Mouse (Mus musculus) midbrain, embryonic 12.5 days (tissue): Measurements from ENCODE around the gene Stx5a. TPM values are rescaled to one million over a fixed set of nuclear protein-coding genes. Genes with fewer than 3 reads are reported as not detected.
A peak's percentile ranks its signal among the peaks of the same experiment; 100 is the strongest.
"Not testable (repeated sequence)": the region's sequence is repeated elsewhere in the genome, so short reads cannot be mapped to it uniquely, and the experiment has no call there.

Source experiments
- ATAC-seq: fragments of 200-750 bp; cut with Nextera tagmentation; 2 replicates; pipeline ENCODE4 v1.8.0; 2017; ENCODE audit warnings: low read depth, moderate TSS enrichment, moderate library complexity; ENCODE audit not compliant: low FRiP score
- H3K27ac ChIP-seq: fragments of 300-500 bp; sonication (generic); replicated peaks from 2 replicates; pipeline ENCODE4 v1.5.1; 2016; ENCODE audit warnings: mild to moderate bottlenecking
- H3K27me3 ChIP-seq: fragments of 300-500 bp; sonication (generic); 2 replicates; pipeline ENCODE4 v1.6.1; 2016; ENCODE audit warnings: mild to moderate bottlenecking
- H3K36me3 ChIP-seq: fragments of 300-500 bp; sonication (generic); 2 replicates; pipeline ENCODE4 v1.6.1; 2016
- H3K4me1 ChIP-seq: fragments of 300-500 bp; sonication (generic); 2 replicates; pipeline ENCODE4 v1.6.1; 2016
- H3K4me2 ChIP-seq: fragments of 300-500 bp; sonication (generic); replicated peaks from 2 replicates; pipeline ENCODE4 v1.6.1; 2016; ENCODE audit warnings: mild to moderate bottlenecking, moderate library complexity
- H3K4me3 ChIP-seq: fragments of 300-500 bp; sonication (generic); 2 replicates; pipeline ENCODE4 v1.5.1; 2016; ENCODE audit warnings: mild to moderate bottlenecking
- H3K9ac ChIP-seq: fragments of 300-500 bp; sonication (generic); replicated peaks from 2 replicates; pipeline ENCODE4 v1.6.1; 2016; ENCODE audit warnings: mild to moderate bottlenecking, moderate library complexity
- H3K9me3 ChIP-seq: fragments of 300-500 bp; sonication (generic); 2 replicates; pipeline ENCODE4 v1.6.1; 2016; ENCODE audit warnings: mild to moderate bottlenecking
- WGBS: fragments of 180-500 bp; shearing (Covaris S2); methylation state at CpG from one replicate; pipeline ENCODE4 v1.1.7; 2016; 5-methylcytosine and 5-hydroxymethylcytosine counted together
- polyA plus RNA-seq: library from polyadenylated mRNA; unstranded; fragments of >200 nt; fragmentation: Nextera tagmentation; extraction: Ambion mirVana; gene quantifications from 2 replicates; pipeline ENCODE4 v1.2.1, GENCODE M21; 2016

Stx5a gene
- polyA plus RNA-seq, 1 experiment from 2014 or later: 127 TPM

GRCm38 (mm10) chr19:8711506-8711905 is 29.7 kb upstream of the Stx5a start:
- Histone ChIP-seq H3K9ac (peak overlapping the region; percentile 34; the same call in 1 of the 2 replicates), H3K27me3 (no peaks in the 10 kb centered on the region), H3K4me2 (peak overlapping the region; percentile 73), H3K9me3 (no peaks in the 10 kb centered on the region), H3K36me3 (peaks cover 50% of the 10 kb centered on the region), H3K27ac (no peak overlapping the region), H3K4me1 (peaks cover 26% of the 10 kb centered on the region), H3K4me3 (peak overlapping the region; percentile 61)
- WGBS: 86% methylated on average over 4 of the region's 4 CpGs
- no peak for ATAC-seq

- Histone ChIP-seq H3K4me3 (peak overlapping the region; percentile 61), H3K4me2 (peak overlapping the region; percentile 73), H3K9ac (peak overlapping the region; percentile 78), H3K9me3 (no peaks in the 10 kb centered on the region), H3K36me3 (peaks cover 45% of the 10 kb centered on the region), H3K27me3 (no peaks in the 10 kb centered on the region), H3K27ac (peak overlapping the region; percentile 86), H3K4me1 (peaks cover 26% of the 10 kb centered on the region)
- ATAC-seq: no peak
- WGBS: 67% methylated on average over 10 of the region's 10 CpGs
Measured at GRCm38 (mm10) chr19:8711949-8712869, 29.0 kb upstream of the Stx5a start.

GRCm38 (mm10) chr19:8712870-8713305 is 28.3 kb upstream of the Stx5a start:
- Histone ChIP-seq H3K27me3 (no peaks in the 10 kb centered on the region), H3K36me3 (peaks cover 38% of the 10 kb centered on the region), H3K9me3 (no peaks in the 10 kb centered on the region), H3K9ac (peak overlapping the region; percentile 78), H3K4me2 (peak overlapping the region; percentile 73), H3K4me3 (peak overlapping the region; percentile 61), H3K4me1 (peaks cover 26% of the 10 kb centered on the region), H3K27ac (peak overlapping the region; percentile 86)
- WGBS: under 1% methylated on average over 13 of the region's 13 CpGs
- ATAC-seq: peak; percentile 83

- peak; percentile 95 for ATAC-seq
Measured at GRCm38 (mm10) chr19:8713306-8713996, 27.8 kb upstream of the Stx5a start.

GRCm38 (mm10) chr19:8713997-8714652 is 27.1 kb upstream of the Stx5a start:
- no peaks in the 10 kb centered on the region for H3K27me3 ChIP-seq
- H3K4me2 ChIP-seq: peak overlapping the region; percentile 73
- peak; percentile 35 for ATAC-seq
- WGBS: 8% methylated on average over 13 of the region's 13 CpGs
- peak overlapping the region; percentile 78 for H3K9ac ChIP-seq
- H3K27ac ChIP-seq: peak overlapping the region; percentile 86
- H3K4me3 ChIP-seq: peak overlapping the region; percentile 61
- H3K36me3 ChIP-seq: peaks cover 26% of the 10 kb centered on the region
- H3K9me3 ChIP-seq: no peaks in the 10 kb centered on the region
- H3K4me1 ChIP-seq: peaks cover 26% of the 10 kb centered on the region

More at GRCm38 (mm10) chr19:8713306-8713996, 27.8 kb upstream of the Stx5a start:
- peak overlapping the region; percentile 78 for H3K9ac ChIP-seq
- under 1% methylated on average over 51 of the region's 51 CpGs for WGBS
- H3K27me3 ChIP-seq: no peaks in the 10 kb centered on the region
- peak overlapping the region; percentile 61 for H3K4me3 ChIP-seq
- H3K27ac ChIP-seq: peak overlapping the region; percentile 86
- H3K4me2 ChIP-seq: peak overlapping the region; percentile 73
- peaks cover 26% of the 10 kb centered on the region for H3K4me1 ChIP-seq
- H3K9me3 ChIP-seq: no peaks in the 10 kb centered on the region
- H3K36me3 ChIP-seq: peaks cover 33% of the 10 kb centered on the region

GRCm38 (mm10) chr19:8714653-8715481 is 26.3 kb upstream of the Stx5a start:
- Histone ChIP-seq H3K36me3 (peaks cover 18% of the 10 kb centered on the region), H3K27me3 (no peaks in the 10 kb centered on the region), H3K9ac (no peak overlapping the region), H3K9me3 (no peaks in the 10 kb centered on the region), H3K27ac (no peak overlapping the region), H3K4me2 (no peak overlapping the region), H3K4me3 (no peak overlapping the region), H3K4me1 (peaks cover 26% of the 10 kb centered on the region)
- no peak for ATAC-seq
- 77% methylated on average over 10 of the region's 10 CpGs for WGBS

- no peaks in the 10 kb centered on the region for H3K9me3 ChIP-seq
- no peaks in the 10 kb centered on the region for H3K27me3 ChIP-seq
- ATAC-seq: no peak
- peaks cover 18% of the 10 kb centered on the region for H3K4me1 ChIP-seq
- H3K4me2 ChIP-seq: no peak overlapping the region
- H3K36me3 ChIP-seq: peaks cover 6% of the 10 kb centered on the region
- no peak overlapping the region for H3K9ac ChIP-seq
- H3K4me3 ChIP-seq: no peak overlapping the region
- WGBS: 65% methylated on average over 10 of the region's 10 CpGs
- H3K27ac ChIP-seq: no peak overlapping the region
Measured at GRCm38 (mm10) chr19:8715868-8716766, 25.1 kb upstream of the Stx5a start.

GRCm38 (mm10) chr19:8716767-8717475 is 24.3 kb upstream of the Stx5a start:
- WGBS: 69% methylated on average over 8 of the region's 10 CpGs
- Histone ChIP-seq H3K9me3 (no peaks in the 10 kb centered on the region), H3K4me3 (no peak overlapping the region), H3K4me2 (no peak overlapping the region), H3K4me1 (peaks cover 16% of the 10 kb centered on the region), H3K27me3 (no peaks in the 10 kb centered on the region), H3K9ac (no peak overlapping the region), H3K27ac (no peak overlapping the region), H3K36me3 (no peaks in the 10 kb centered on the region)
- no peak for ATAC-seq

- no peak overlapping the region for H3K27ac ChIP-seq
- no peak overlapping the region for H3K4me2 ChIP-seq
- no peaks in the 10 kb centered on the region for H3K36me3 ChIP-seq
- ATAC-seq: no peak
- no peak overlapping the region for H3K9ac ChIP-seq
- no peaks in the 10 kb centered on the region for H3K9me3 ChIP-seq
- WGBS: 78% methylated on average over 3 of the region's 3 CpGs
- peaks cover 15% of the 10 kb centered on the region for H3K4me1 ChIP-seq
- no peaks in the 10 kb centered on the region for H3K27me3 ChIP-seq
- H3K4me3 ChIP-seq: no peak overlapping the region
Measured at GRCm38 (mm10) chr19:8718357-8718756, 22.9 kb upstream of the Stx5a start.

- H3K4me2 ChIP-seq, ATAC-seq, H3K4me3 ChIP-seq, H3K27me3 ChIP-seq, H3K36me3 ChIP-seq, H3K9me3 ChIP-seq, H3K27ac ChIP-seq, H3K9ac ChIP-seq: not testable (repeated sequence)
- peaks cover 15% of the 10 kb centered on the region for H3K4me1 ChIP-seq
Measured at GRCm38 (mm10) chr19:8719037-8719436, 22.2 kb upstream of the Stx5a start.
